ENCODE assay signal across 17 mouse cellular contexts in the genomic region with DNA sequence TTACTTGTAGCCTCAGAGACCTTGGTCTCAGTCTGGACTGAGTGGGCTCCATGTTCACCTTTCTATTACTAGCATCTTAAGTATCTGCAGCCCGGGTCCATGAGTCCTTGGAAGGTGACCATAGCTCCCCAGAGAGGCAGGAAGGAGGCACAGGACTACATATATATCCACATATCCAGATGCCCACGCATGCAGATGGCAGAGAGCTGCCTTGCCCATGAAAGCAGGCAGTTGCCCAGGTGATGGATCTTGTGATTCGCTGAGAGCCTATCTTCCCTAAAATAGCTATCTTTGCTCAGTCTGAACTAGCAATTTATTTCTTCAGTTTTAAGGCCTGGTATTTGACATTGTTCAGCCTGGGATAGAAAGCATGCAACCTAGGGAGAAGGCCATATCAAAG. TPM values are rescaled to one million over a fixed set of nuclear protein-coding genes. Genes with fewer than 3 reads are reported as not detected.
DNase-seq lines count a peak whose midpoint lies in the region; ATAC-seq lines count a peak whose summit lies in the region.
"Had no signal": no experiment of that assay in that cellular context is flagged by ENCODE, and none has a peak within 500 bp of the region (broad histone marks: within the 10 kb centered on the region; RNA-seq: fewer than 3 reads in every experiment).

No protein-coding gene starts in this region.

- no peaks in the 10 kb centered on the region for H3K27me3 ChIP-seq in midbrain, embryonic 13.5 days
- H3K27me3 ChIP-seq: hindbrain, embryonic 15.5 days had no signal

- H3K9me3 ChIP-seq in midbrain, embryonic 13.5 days = no peaks in the 10 kb centered on the region
- H3K9me3 ChIP-seq: embryonic facial prominence, embryonic 10.5 days; hindbrain, embryonic 15.5 days; limb, embryonic 10.5 days; liver, embryonic 12.5 days had no signal

- H3K36me3 ChIP-seq in midbrain, embryonic 13.5 days = peaks cover 5% of the 10 kb centered on the region; the same call in 1 of the 2 replicates
- H3K36me3 ChIP-seq: hindbrain, embryonic 15.5 days had no signal

- DNase-seq in brain, adult 2 months (ENCODE audit: low read depth, low spot score) = peak; percentile 91
- peak; percentile 71 to 87 for DNase-seq in left cerebral cortex, adult 9 months (ENCODE audit: low spot score in 2 of 2)
- DNase-seq in right cerebral cortex, postnatal 14 days = peak; percentile 60
- no peak for DNase-seq in adrenal gland, adult (ENCODE audit: inconsistent age in 2 of 2, low spot score in 1 of 2)
- no peak for DNase-seq in gastrocnemius, postnatal 36 days
- DNase-seq: adrenal gland, postnatal 25 days; cerebellum, postnatal 14 days; forebrain, postnatal 0 days; kidney, adult 11 months; kidney, postnatal 14 days had no signal

- H3K27ac ChIP-seq in midbrain, embryonic 13.5 days = no peak overlapping the region; the same call in 1 of the 2 replicates
- H3K27ac ChIP-seq: embryonic facial prominence, embryonic 10.5 days; hindbrain, embryonic 15.5 days; limb, embryonic 10.5 days; liver, embryonic 12.5 days had no signal

- 86% methylated on average over 3 of the region's 3 CpGs for whole genome bisulfite sequencing in midbrain, embryonic 13.5 days

- no peak overlapping the region for H3K4me3 ChIP-seq in midbrain, embryonic 13.5 days (replicated peaks)
- H3K4me3 ChIP-seq: embryonic facial prominence, embryonic 10.5 days; hindbrain, embryonic 15.5 days; limb, embryonic 10.5 days; liver, embryonic 12.5 days had no signal

- peak; percentile 72 for ATAC-seq in frontal cortex, adult (ENCODE audit: low TSS enrichment)
- no peak for ATAC-seq in midbrain, embryonic 13.5 days
- ATAC-seq: CD4-positive, CD25-positive, alpha-beta regulatory T cell, adult 4 months; forebrain, postnatal 0 days; liver, embryonic 12.5 days had no signal

- H3K9ac ChIP-seq in midbrain, embryonic 13.5 days (replicated peaks) = no peak overlapping the region
- H3K9ac ChIP-seq: forebrain, postnatal 0 days; hindbrain, embryonic 15.5 days; liver, embryonic 12.5 days had no signal

- peaks cover 7% of the 10 kb centered on the region; the same call in 1 of the 2 replicates for H3K4me1 ChIP-seq in midbrain, embryonic 13.5 days (replicated peaks)
- H3K4me1 ChIP-seq: embryonic facial prominence, embryonic 10.5 days; hindbrain, embryonic 15.5 days; limb, embryonic 10.5 days; liver, embryonic 12.5 days had no signal

- intact Hi-C loops in gastrocnemius, postnatal 36 days (cut with DNase I) = no loop called here

- H3K4me2 ChIP-seq in midbrain, embryonic 13.5 days (replicated peaks) = no peak overlapping the region
- H3K4me2 ChIP-seq: hindbrain, embryonic 15.5 days; liver, embryonic 12.5 days had no signal

RNA-seq across cellular contexts. Expression of gene Cmtm4, which starts 15.9 kb away (rescaled TPM):
- 1 to 10 TPM; 4.2 to 4.9 TPM for total RNA-seq in gastrocnemius, postnatal 36 days (2021)
- polyA plus RNA-seq in midbrain, embryonic 13.5 days (2015; fragmentation: Nextera tagmentation; extraction: Ambion mirVana) = 1.8 TPM in 2 replicates

RNA-seq across cellular contexts. Expression of gene Dync1li2, which starts 31.4 kb away (rescaled TPM):
- 100 to 1,000 TPM in 1 of 2 experiments, 10 to 100 TPM in 1; 82.6 to 121 TPM for total RNA-seq in gastrocnemius, postnatal 36 days (2021)
- polyA plus RNA-seq in midbrain, embryonic 13.5 days (2015; fragmentation: Nextera tagmentation; extraction: Ambion mirVana) = 120 and 124 TPM in 2 replicates

Comparison
In these comparisons a context has a peak if more than half of its experiments do, and no peak if none do; other contexts are left out.
1. DNase-seq: peak in brain, adult 2 months (single experiment), left cerebral cortex, adult 9 months (2 of 2) and right cerebral cortex, postnatal 14 days (single experiment); none in adrenal gland, adult (0 of 2) and gastrocnemius, postnatal 36 days (0 of 2).